Mouse (Mus musculus) lung, postnatal 0 days (tissue): ENCODE data around the gene Car15.

Experiments used
- CTCF ChIP-seq: IDR thresholded peaks from 2 replicates; pipeline ENCODE4 v1.5.1; 2016; ENCODE audit warnings: antibody characterized with exemption, mild to moderate bottlenecking
- EP300 ChIP-seq: IDR thresholded peaks from 2 replicates; pipeline ENCODE4 v1.6.1; 2016; ENCODE audit warnings: antibody characterized with exemption, mild to moderate bottlenecking, control low read depth

- TF ChIP-seq CTCF (no peak), EP300 (no peak)
These were observed 34.8 kb upstream of the Car15 start for GRCm38 (mm10) chr16:17872995-17873394.
